Mouse (Mus musculus): ENCODE data around the gene Got1.

- no peak for TF ChIP-seq POLR2A (IDR thresholded peaks at IDR 0.05; ENCODE audit: insufficient read depth, low read length)
- no peak for TF ChIP-seq EP300 (IDR thresholded peaks at IDR 0.05; ENCODE audit: insufficient read depth, low read depth, low read length)
Measured at GRCm38 (mm10) chr19:43550706-43551492, 26.5 kb upstream of the Got1 start.
